Mouse (Mus musculus) C2C12 (cell line): ENCODE measurements around the gene Upk2. TPM values are rescaled to one million over a fixed set of nuclear protein-coding genes. Genes with fewer than 3 reads are reported as not detected.
A peak's percentile ranks its signal among the peaks of the same experiment; 100 is the strongest.

Experiments
- H3K27me3 ChIP-seq: one replicate; pipeline ENCODE4 v1.6.1; 2011; ENCODE audit not compliant: control insufficient read depth, insufficient read depth, insufficient read length
- H3K36me3 ChIP-seq: one replicate; pipeline ENCODE4 v1.6.1; 2011; ENCODE audit not compliant: control insufficient read depth, insufficient read depth
- H3K4me3 ChIP-seq: one replicate; pipeline ENCODE4 v1.5.1; 2011; ENCODE audit warnings: mild to moderate bottlenecking, control low read depth; ENCODE audit not compliant: poor library complexity, insufficient read depth, severe bottlenecking
- H3K79me2 ChIP-seq: one replicate; pipeline ENCODE4 v1.6.1; 2011; ENCODE audit not compliant: control insufficient read depth, insufficient read depth
- H3K79me3 ChIP-seq: one replicate; pipeline ENCODE4 v1.6.1; 2011; ENCODE audit warnings: low read depth, control low read depth
- H3ac ChIP-seq: one replicate; pipeline ENCODE3; 2011; ENCODE audit warnings: low read depth; ENCODE audit not compliant: control insufficient read depth, insufficient read length
- CEBPB ChIP-seq: IDR thresholded peaks from one replicate; pipeline ENCODE4 v1.6.1; 2011; ENCODE audit warnings: low read depth, mild to moderate bottlenecking, control low read depth, moderate library complexity
- CTCF ChIP-seq: IDR thresholded peaks from one replicate; pipeline ENCODE4 v1.5.1; 2011; ENCODE audit not compliant: control insufficient read depth, insufficient read depth, insufficient read length
- FOSL1 ChIP-seq: IDR thresholded peaks from one replicate; pipeline ENCODE4 v1.8.0; 2011; ENCODE audit warnings: mild to moderate bottlenecking, low read length; ENCODE audit not compliant: poor library complexity, insufficient read depth, severe bottlenecking
- MAX ChIP-seq: IDR thresholded peaks from one replicate; pipeline ENCODE4 v1.6.1; 2011; ENCODE audit warnings: mild to moderate bottlenecking, control low read depth
- MYOD1 ChIP-seq: IDR thresholded peaks from one replicate; pipeline ENCODE4 v1.6.1; 2011; ENCODE audit warnings: low read depth; ENCODE audit not compliant: control insufficient read depth, insufficient read length
- MYOG ChIP-seq: IDR thresholded peaks from one replicate; pipeline ENCODE4 v1.6.1; 2011; ENCODE audit not compliant: control insufficient read depth, insufficient read length; ENCODE audit errors: extremely low read depth
- USF1 ChIP-seq: IDR thresholded peaks from one replicate; pipeline ENCODE4 v1.6.1; 2011; ENCODE audit warnings: low read depth, mild to moderate bottlenecking, control low read depth, moderate library complexity
- polyA plus RNA-seq: library from polyadenylated mRNA; unstranded; fragments of >200 nt; fragmentation: generic; extraction: Trizol; gene quantifications from one replicate; pipeline ENCODE4 v1.2.1, GENCODE M21; 2012; ENCODE audit warnings: missing spikeins

The Upk2 gene
- polyA plus RNA-seq, 1 experiment, result 0.04 TPM

- Histone ChIP-seq H3K79me3 (peaks cover 78% of the 10 kb centered on the region), H3K79me2 (peaks cover 99% of the 10 kb centered on the region), H3K36me3 (peaks cover 3% of the 10 kb centered on the region), H3K27me3 (no peaks in the 10 kb centered on the region), H3K4me3 (no peak overlapping the region), H3ac (no peak overlapping the region)
- TF ChIP-seq MAX (no peak), CEBPB (no peak), CTCF (no peak)
Measured at GRCm38 (mm10) chr9:44490086-44490967, 35.6 kb upstream of the Upk2 start.

GRCm38 (mm10) chr9:44489651-44490085 is 34.9 kb upstream of the Upk2 start:
- H3ac ChIP-seq, result no peak overlapping the region
- H3K79me3 ChIP-seq, result peaks cover 78% of the 10 kb centered on the region
- TF ChIP-seq FOSL1 (no peak), CTCF (no peak), USF1 (no peak), MYOG (no peak), CEBPB (no peak), MYOD1 (no peak), MAX (no peak)
- H3K36me3 ChIP-seq, result peaks cover 7% of the 10 kb centered on the region
- H3K79me2 ChIP-seq, result peaks cover 100% of the 10 kb centered on the region
- H3K4me3 ChIP-seq, result no peak overlapping the region
- H3K27me3 ChIP-seq, result no peaks in the 10 kb centered on the region

GRCm38 (mm10) chr9:44488855-44489381 is 34.1 kb upstream of the Upk2 start:
- Histone ChIP-seq H3ac (peak overlapping the region; percentile 40), H3K79me3 (peaks cover 82% of the 10 kb centered on the region), H3K4me3 (no peak overlapping the region), H3K36me3 (peaks cover 7% of the 10 kb centered on the region), H3K27me3 (no peaks in the 10 kb centered on the region), H3K79me2 (peaks cover 100% of the 10 kb centered on the region)
- TF ChIP-seq MYOD1 (no peak), USF1 (no peak), CTCF (no peak), FOSL1 (no peak), MYOG (no peak), MAX (no peak), CEBPB (no peak)

- no peaks in the 10 kb centered on the region for H3K27me3 ChIP-seq
- H3K4me3 ChIP-seq, result no peak overlapping the region
- no peak overlapping the region for H3ac ChIP-seq
- TF ChIP-seq CEBPB (no peak), CTCF (no peak), MAX (no peak), FOSL1 (no peak), USF1 (no peak), MYOD1 (no peak), MYOG (no peak)
- H3K79me3 ChIP-seq, result peaks cover 81% of the 10 kb centered on the region
- H3K79me2 ChIP-seq, result peaks cover 100% of the 10 kb centered on the region
- H3K36me3 ChIP-seq, result peaks cover 7% of the 10 kb centered on the region
Measured at GRCm38 (mm10) chr9:44488416-44488815, 33.6 kb upstream of the Upk2 start.

- H3K4me3 ChIP-seq, result no peak overlapping the region
Measured at GRCm38 (mm10) chr9:44487441-44487840, 32.7 kb upstream of the Upk2 start.

More at GRCm38 (mm10) chr9:44487441-44487840, 32.7 kb upstream of the Upk2 start:
- peak overlapping the region; percentile 31 for H3ac ChIP-seq
- H3K36me3 ChIP-seq, result peaks cover 7% of the 10 kb centered on the region
- peaks cover 99% of the 10 kb centered on the region for H3K79me2 ChIP-seq
- TF ChIP-seq MYOG (no peak), MYOD1 (no peak), USF1 (no peak), CEBPB (no peak), FOSL1 (no peak), MAX (no peak), CTCF (no peak)
- peaks cover 76% of the 10 kb centered on the region for H3K79me3 ChIP-seq
- H3K27me3 ChIP-seq, result no peaks in the 10 kb centered on the region
